Mouse (Mus musculus): ENCODE data around the gene Syde1. TPM values are rescaled to one million over a fixed set of nuclear protein-coding genes. Genes with fewer than 3 reads are reported as not detected.

Gene Syde1
- polyA plus RNA-seq, 1 experiment from 2014 or later = 4.9 TPM

- H3K36me3 ChIP-seq = peaks cover 32% of the 10 kb centered on the region
- H3K9me3 ChIP-seq = no peaks in the 10 kb centered on the region
- peak overlapping the region; percentile 68 for H3K4me2 ChIP-seq (replicated peaks)
- peak overlapping the region; percentile 60 for H3K4me3 ChIP-seq (replicated peaks)
- peak; percentile 65 for ATAC-seq
- 20% methylated on average over 13 of the region's 13 CpGs for WGBS
- H3K27me3 ChIP-seq = no peaks in the 10 kb centered on the region
- H3K27ac ChIP-seq = peak overlapping the region; percentile 78
- peaks cover 11% of the 10 kb centered on the region for H3K4me1 ChIP-seq (replicated peaks)
- peak overlapping the region; percentile 78 for H3K9ac ChIP-seq (replicated peaks)
These were observed 16.6 kb downstream of the Syde1 start for GRCm38 (mm10) chr10:78575105-78575632.

GRCm38 (mm10) chr10:78574250-78575104 lies 17.3 kb downstream of the Syde1 start, which contains the start of gene Ilvbl:
Ilvbl (plus strand) TSS chr10:78574346.
- Histone ChIP-seq H3K36me3 (peaks cover 26% of the 10 kb centered on the region), H3K9ac (replicated peaks) (peak within 1 kb of the TSS; percentile 78), H3K4me2 (replicated peaks) (peak within 1 kb of the TSS; percentile 68), H3K9me3 (no peaks in the 10 kb centered on the region), H3K27me3 (no peaks in the 10 kb centered on the region), H3K4me1 (replicated peaks) (peaks cover 11% of the 10 kb centered on the region), H3K4me3 (replicated peaks) (peak within 1 kb of the TSS; percentile 60), H3K27ac (peak within 1 kb of the TSS; percentile 78)
- peak; percentile 93 for ATAC-seq
- under 1% methylated on average over 51 of the region's 51 CpGs for WGBS

GRCm38 (mm10) chr10:78573226-78573625 lies 18.5 kb downstream of the Syde1 start:
- H3K4me1 ChIP-seq (replicated peaks) = peaks cover 11% of the 10 kb centered on the region
- H3K27ac ChIP-seq = no peak overlapping the region
- WGBS = 72% methylated on average over 3 of the region's 3 CpGs
- H3K4me3 ChIP-seq (replicated peaks) = no peak overlapping the region
- H3K36me3 ChIP-seq = peaks cover 13% of the 10 kb centered on the region
- ATAC-seq = no peak
- H3K9me3 ChIP-seq = no peaks in the 10 kb centered on the region
- no peaks in the 10 kb centered on the region for H3K27me3 ChIP-seq
- H3K9ac ChIP-seq (replicated peaks) = no peak overlapping the region
- H3K4me2 ChIP-seq (replicated peaks) = no peak overlapping the region

GRCm38 (mm10) chr10:78570897-78571296 lies 20.9 kb downstream of the Syde1 start:
- 73% methylated on average over 2 of the region's 2 CpGs for WGBS
- Histone ChIP-seq H3K9ac (replicated peaks) (no peak overlapping the region), H3K27me3 (no peaks in the 10 kb centered on the region), H3K4me2 (replicated peaks) (no peak overlapping the region), H3K27ac (no peak overlapping the region), H3K9me3 (no peaks in the 10 kb centered on the region), H3K4me1 (replicated peaks) (peaks cover 9% of the 10 kb centered on the region), H3K36me3 (no peaks in the 10 kb centered on the region), H3K4me3 (replicated peaks) (no peak overlapping the region)
- no peak for ATAC-seq

GRCm38 (mm10) chr10:78570416-78570815 lies 21.3 kb downstream of the Syde1 start:
- 71% methylated on average over 6 of the region's 6 CpGs for WGBS
- H3K27ac ChIP-seq = no peak overlapping the region
- no peaks in the 10 kb centered on the region for H3K27me3 ChIP-seq
- H3K4me2 ChIP-seq (replicated peaks) = no peak overlapping the region
- H3K4me3 ChIP-seq (replicated peaks) = no peak overlapping the region
- H3K36me3 ChIP-seq = no peaks in the 10 kb centered on the region
- peaks cover 5% of the 10 kb centered on the region for H3K4me1 ChIP-seq (replicated peaks)
- no peaks in the 10 kb centered on the region for H3K9me3 ChIP-seq
- no peak overlapping the region for H3K9ac ChIP-seq (replicated peaks)
- ATAC-seq = no peak

- H3K27ac ChIP-seq = no peak overlapping the region
- no peak overlapping the region for H3K4me2 ChIP-seq (replicated peaks)
- H3K27me3 ChIP-seq = no peaks in the 10 kb centered on the region
- no peaks in the 10 kb centered on the region for H3K9me3 ChIP-seq
- H3K4me1 ChIP-seq (replicated peaks) = no peaks in the 10 kb centered on the region
- WGBS = 58% methylated on average over 3 of the region's 3 CpGs
- no peak overlapping the region for H3K4me3 ChIP-seq (replicated peaks)
- H3K9ac ChIP-seq (replicated peaks) = no peak overlapping the region
- no peak for ATAC-seq
- H3K36me3 ChIP-seq = no peaks in the 10 kb centered on the region
These were observed 22.1 kb downstream of the Syde1 start for GRCm38 (mm10) chr10:78569686-78570085.

- Histone ChIP-seq H3K4me3 (replicated peaks) (no peak overlapping the region), H3K9ac (replicated peaks) (no peak overlapping the region), H3K36me3 (no peaks in the 10 kb centered on the region), H3K27ac (no peak overlapping the region), H3K27me3 (no peaks in the 10 kb centered on the region), H3K4me2 (replicated peaks) (no peak overlapping the region), H3K9me3 (no peaks in the 10 kb centered on the region), H3K4me1 (replicated peaks) (no peaks in the 10 kb centered on the region)
- ATAC-seq = no peak
- 80% methylated on average over 3 of the region's 3 CpGs for WGBS
These were observed 22.6 kb downstream of the Syde1 start for GRCm38 (mm10) chr10:78569191-78569590.

- 93% methylated on average over 1 of the region's 1 CpGs for WGBS
- Histone ChIP-seq H3K27ac (no peak overlapping the region), H3K9me3 (no peaks in the 10 kb centered on the region), H3K4me2 (replicated peaks) (no peak overlapping the region), H3K4me1 (replicated peaks) (no peaks in the 10 kb centered on the region), H3K27me3 (no peaks in the 10 kb centered on the region), H3K4me3 (replicated peaks) (no peak overlapping the region), H3K36me3 (no peaks in the 10 kb centered on the region), H3K9ac (replicated peaks) (no peak overlapping the region)
- ATAC-seq = no peak
These were observed 26.7 kb downstream of the Syde1 start for GRCm38 (mm10) chr10:78565070-78565469.

- 86% methylated on average over 2 of the region's 2 CpGs for WGBS
- no peak for ATAC-seq
- H3K4me1 ChIP-seq (replicated peaks) = no peaks in the 10 kb centered on the region
- no peaks in the 10 kb centered on the region for H3K36me3 ChIP-seq
- H3K9me3 ChIP-seq = no peaks in the 10 kb centered on the region
- no peak overlapping the region for H3K4me2 ChIP-seq (replicated peaks)
- no peak overlapping the region for H3K9ac ChIP-seq (replicated peaks)
- no peak overlapping the region for H3K27ac ChIP-seq
- no peaks in the 10 kb centered on the region for H3K27me3 ChIP-seq
- no peak overlapping the region for H3K4me3 ChIP-seq (replicated peaks)
These were observed 50.8 kb downstream of the Syde1 start for GRCm38 (mm10) chr10:78540943-78541342.

Other genes starting within 250 kb of the Syde1 start
- gene Agpat3, start 239.5 kb downstream of the Syde1 start, polyA plus RNA-seq (2015; fragmentation: Nextera tagmentation; extraction: Ambion mirVana) = 39.3 and 50.9 TPM in 2 replicates
- gene Rrp1, start 178.9 kb downstream of the Syde1 start, polyA plus RNA-seq (2015; fragmentation: Nextera tagmentation; extraction: Ambion mirVana) = 363 and 377 TPM in 2 replicates
- 91.6 and 97.8 TPM in 2 replicates for gene Cstb, start 166.3 kb downstream of the Syde1 start, polyA plus RNA-seq (2015; fragmentation: Nextera tagmentation; extraction: Ambion mirVana)
- gene Pdxk, start 127.0 kb downstream of the Syde1 start, polyA plus RNA-seq (2015; fragmentation: Nextera tagmentation; extraction: Ambion mirVana) = 16.6 and 17.4 TPM in 2 replicates
- not detected in 2 replicates for gene Olfr1358, start 74.5 kb downstream of the Syde1 start, polyA plus RNA-seq (2015; fragmentation: Nextera tagmentation; extraction: Ambion mirVana)
- 49.6 and 50.0 TPM in 2 replicates for gene Ilvbl, start 17.6 kb downstream of the Syde1 start, polyA plus RNA-seq (2015; fragmentation: Nextera tagmentation; extraction: Ambion mirVana)
- not detected in 2 replicates for gene Olfr1357, start 26.1 kb upstream of the Syde1 start, polyA plus RNA-seq (2015; fragmentation: Nextera tagmentation; extraction: Ambion mirVana)
- gene Casp14, start 126.3 kb upstream of the Syde1 start, polyA plus RNA-seq (2015; fragmentation: Nextera tagmentation; extraction: Ambion mirVana) = not detected in 2 replicates
- gene Ccdc105, start 161.1 kb upstream of the Syde1 start, polyA plus RNA-seq (2015; fragmentation: Nextera tagmentation; extraction: Ambion mirVana) = 0.19 and 0.41 TPM in 2 replicates
- gene Slc1a6, start 188.5 kb upstream of the Syde1 start, polyA plus RNA-seq (2015; fragmentation: Nextera tagmentation; extraction: Ambion mirVana) = 5.0 and 5.3 TPM in 2 replicates

Measured in midbrain, embryonic 13.5 days (tissue).